Mouse (Mus musculus): Measurements from ENCODE around the gene Ttc7b.

DNA sequence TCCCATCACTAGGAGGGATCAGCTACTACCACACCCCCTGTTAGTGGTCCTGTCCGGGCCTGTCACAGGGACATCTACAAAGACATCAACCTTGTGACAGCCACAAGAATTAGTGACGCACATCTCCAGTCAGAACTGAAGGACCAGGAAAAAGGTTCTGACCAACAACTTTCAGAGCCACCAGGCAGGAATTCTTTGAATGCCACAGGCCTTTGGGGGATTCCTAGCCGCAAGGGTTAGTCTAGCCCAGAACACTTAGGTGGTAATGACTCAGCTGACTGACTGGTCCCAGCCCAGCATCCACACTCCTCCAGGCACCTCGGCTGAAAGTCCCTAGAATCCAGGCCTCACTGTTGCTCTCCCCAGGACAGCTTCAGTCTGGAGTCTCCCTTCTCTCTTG is 240.7 kb downstream of the Ttc7b start:
- TF ChIP-seq CTCF (IDR thresholded peaks at IDR 0.05; ENCODE audit: low read depth) (no peak), EP300 (IDR thresholded peaks at IDR 0.05; ENCODE audit: low read depth) (no peak)

All from liver, postnatal 0 days (tissue).